Mouse (Mus musculus) cerebellum, adult 2 months (tissue): Measurements from ENCODE around the gene Plxdc1.

ENCODE experiments used
- CTCF ChIP-seq: fragments of 200-500 bp; IDR thresholded peaks from 2 replicates; pipeline ENCODE4 v1.5.1; 2011; ENCODE audit warnings: low read depth, mild to moderate bottlenecking, control low read depth, low read length, moderate library complexity, borderline replicate concordance; ENCODE audit not compliant: insufficient read depth
- POLR2A ChIP-seq: fragments of 200-500 bp; IDR thresholded peaks from 2 replicates; pipeline ENCODE4 v1.6.1; 2011; ENCODE audit warnings: low read length, control low read depth, borderline replicate concordance; ENCODE audit not compliant: insufficient read depth

- no peak for TF ChIP-seq POLR2A
- TF ChIP-seq CTCF: no peak
Measured at GRCm38 (mm10) chr11:97885296-97885915, 100.8 kb downstream of the Plxdc1 start.
